Comparison of ENCODE assay signal across 8 mouse cellular contexts in genomic region chr9:73044146-73045079, GRCm38 (mm10). TPM values are rescaled to one million over a fixed set of nuclear protein-coding genes. Genes with fewer than 3 reads are reported as not detected.
A peak's percentile ranks its signal among the peaks of the same experiment; 100 is the strongest.
DNase-seq lines count a peak whose midpoint lies in the region; ATAC-seq lines count a peak whose summit lies in the region.

TSS of gene Rab27a (plus strand) at chr9:73044854.

- H3K36me3 ChIP-seq in hindbrain, embryonic 15.5 days: no peaks in the 10 kb centered on the region

- H3K27me3 ChIP-seq in hindbrain, embryonic 15.5 days: no peaks in the 10 kb centered on the region

- ATAC-seq in hindbrain, embryonic 15.5 days (ENCODE audit: low FRiP score, low read depth): peak; percentile 63

- 2% methylated on average over 41 of the region's 41 CpGs for WGBS in hindbrain, embryonic 15.5 days

- H3K27ac ChIP-seq in hindbrain, embryonic 15.5 days (replicated peaks): 0 out of 2 replicates have a peak within 1 kb of the TSS, but pooled peaks have one; percentile 7

- H3K9ac ChIP-seq in hindbrain, embryonic 15.5 days: peak within 1 kb of the TSS; percentile 55

- peak within 1 kb of the TSS; percentile 88 for H3K4me2 ChIP-seq in hindbrain, embryonic 15.5 days

- H3K9me3 ChIP-seq in hindbrain, embryonic 15.5 days: no peaks in the 10 kb centered on the region

- peak; percentile 86 for DNase-seq in T-cell, adult 2 months (ENCODE audit: low spot score)
- peak; percentile 87 to 93 for DNase-seq in cerebellum, postnatal 36 days
- DNase-seq in frontal cortex, postnatal 36 days (ENCODE audit: low spot score in 2 of 2): peak; percentile 75 to 85
- DNase-seq in layer of hippocampus, postnatal 36 days: peak; percentile 72 to 75
- DNase-seq in lung, postnatal 36 days: peak; percentile 97
- peak; percentile 93 for DNase-seq in retina, embryonic 14.5 days (ENCODE audit: low spot score)
- DNase-seq in thymus, postnatal 36 days: peak; percentile 85

- peak within 1 kb of the TSS; percentile 46 for H3K4me3 ChIP-seq in hindbrain, embryonic 15.5 days

- H3K4me1 ChIP-seq in hindbrain, embryonic 15.5 days (replicated peaks): peaks cover 25% of the 10 kb centered on the region

RNA-seq across cellular contexts. Expression of gene Rab27a, which starts in this region (rescaled TPM):
- 3.1 and 3.2 TPM in 2 replicates for polyA plus RNA-seq in hindbrain, embryonic 15.5 days (2015; fragmentation: Nextera tagmentation; extraction: Ambion mirVana)
- total RNA-seq in layer of hippocampus, postnatal 36 days (2021): 10 to 100 TPM; 12.7 to 17.2 TPM

Comparison
In these comparisons a context has a peak if more than half of its experiments do, and no peak if none do; other contexts are left out.
1. Peak in every context shown above with its lines: DNase-seq, ATAC-seq, H3K4me3 ChIP-seq and H3K27ac ChIP-seq.